Mouse (Mus musculus) forelimb bud, embryonic 11.5 days (tissue): Measurements from ENCODE around the gene Pum1.

Source experiments
- DNase-seq: peaks from one replicate; pipeline ENCODE4 v3.0.0-alpha.2; 2012; ENCODE audit warnings: low read depth, low spot score

Gene Pum1

GRCm38 (mm10) chr4:130722607-130723006, 59.5 kb downstream of the Pum1 start:
- DNase-seq: peak; percentile 12

GRCm38 (mm10) chr4:130726118-130726517, 63.0 kb downstream of the Pum1 start:
- DNase-seq: no peak

- no peak for DNase-seq
Measured at GRCm38 (mm10) chr4:130735957-130736356, 72.8 kb downstream of the Pum1 start.

- peak; percentile 37 for DNase-seq
Measured at GRCm38 (mm10) chr4:130738527-130738926, 75.4 kb downstream of the Pum1 start.

- no peak for DNase-seq
Measured at GRCm38 (mm10) chr4:130744058-130744457, 80.9 kb downstream of the Pum1 start.

- DNase-seq: no peak
Measured at GRCm38 (mm10) chr4:130745561-130746306, 82.6 kb downstream of the Pum1 start.

GRCm38 (mm10) chr4:130749566-130749965, 86.4 kb downstream of the Pum1 start:
- DNase-seq: no peak

GRCm38 (mm10) chr4:130751966-130752365, 88.8 kb downstream of the Pum1 start:
- DNase-seq: no peak

GRCm38 (mm10) chr4:130752591-130752990, 89.5 kb downstream of the Pum1 start:
- DNase-seq: no peak

- DNase-seq: no peak
Measured at GRCm38 (mm10) chr4:130753755-130754154, 90.6 kb downstream of the Pum1 start.

GRCm38 (mm10) chr4:130754776-130755175, 91.7 kb downstream of the Pum1 start:
- no peak for DNase-seq

- DNase-seq: no peak
Measured at GRCm38 (mm10) chr4:130759875-130760274, 96.8 kb downstream of the Pum1 start.

GRCm38 (mm10) chr4:130761809-130762208, 98.7 kb downstream of the Pum1 start:
- no peak for DNase-seq

GRCm38 (mm10) chr4:130765399-130766160, 102.5 kb downstream of the Pum1 start:
- no peak for DNase-seq

GRCm38 (mm10) chr4:130766387-130766786, 103.3 kb downstream of the Pum1 start:
- DNase-seq: no peak

GRCm38 (mm10) chr4:130766926-130767325, 103.8 kb downstream of the Pum1 start:
- DNase-seq: no peak

GRCm38 (mm10) chr4:130773899-130774298, 110.8 kb downstream of the Pum1 start:
- no peak for DNase-seq

GRCm38 (mm10) chr4:130774822-130775221, 111.7 kb downstream of the Pum1 start:
- DNase-seq: no peak

- no peak for DNase-seq
Measured at GRCm38 (mm10) chr4:130777647-130778046, 114.5 kb downstream of the Pum1 start.

- DNase-seq: no peak
Measured at GRCm38 (mm10) chr4:130779037-130779436, 115.9 kb downstream of the Pum1 start.

GRCm38 (mm10) chr4:130782492-130782891, 119.4 kb downstream of the Pum1 start:
- no peak for DNase-seq

- DNase-seq: peak; percentile 54
Measured at GRCm38 (mm10) chr4:130784755-130785154, 121.6 kb downstream of the Pum1 start.

- no peak for DNase-seq
Measured at GRCm38 (mm10) chr4:130787530-130787929, 124.4 kb downstream of the Pum1 start.
